Mouse (Mus musculus): Measurements from ENCODE around the gene Nemp2. TPM values are rescaled to one million over a fixed set of nuclear protein-coding genes. Genes with fewer than 3 reads are reported as not detected.

Nemp2 gene
- total and polyA plus RNA-seq, 3 experiments: 2.8 to 4.6 TPM; not detected in 1

GRCm38 (mm10) chr1:52620442-52620841 is 10.1 kb upstream of the Nemp2 start:
- Histone ChIP-seq H3K9me3 (replicated peaks; ENCODE audit: insufficient read depth, low read length) (no peaks in the 10 kb centered on the region), H3K36me3 (ENCODE audit: control insufficient read depth in 1 of 2, insufficient read depth in 2 of 2, low read length in 2 of 2) (peaks cover 0 to 10% of the 10 kb centered on the region in 2 experiments; a peak in 2 of 4 replicates), H3K79me2 (ENCODE audit: control insufficient read depth, insufficient read depth, low read length, poor library complexity) (no peaks in the 10 kb centered on the region), H3K4me1 (ENCODE audit: control insufficient read depth in 1 of 2, insufficient read depth in 2 of 2, low read length in 2 of 2) (peaks cover 5 to 8% of the 10 kb centered on the region in 2 experiments), H3K27ac (ENCODE audit: control insufficient read depth, low read depth, low read length) (no peak overlapping the region), H3K9ac (ENCODE audit: control insufficient read depth, low read depth, low read length, poor library complexity, severe bottlenecking) (no peak overlapping the region), H3K4me3 (ENCODE audit: control insufficient read depth in 1 of 2, insufficient read depth in 1 of 2, low read depth in 2 of 2, low read length in 2 of 2) (no peak overlapping the region), H3K27me3 (ENCODE audit: control insufficient read depth in 1 of 2, insufficient read depth in 2 of 2, low read length in 2 of 2) (no peaks in the 10 kb centered on the region)
- no peak for DNase-seq (ENCODE audit: low read depth, low spot score)
- TF ChIP-seq USF2 (IDR thresholded peaks at IDR 0.05; ENCODE audit: borderline replicate concordance in 1 of 2, insufficient read depth in 1 of 2, low read depth in 1 of 2, low read length in 2 of 2): 0 out of 4 replicates have a peak, but pooled peaks of 1 of the 2 experiments have one; percentile 47
- TF ChIP-seq USF1 (IDR thresholded peaks at IDR 0.05; ENCODE audit: low read depth, low read length): peak; percentile 83
- no peak for TF ChIP-seq EP300 (IDR thresholded peaks at IDR 0.05; ENCODE audit: low read depth in 1 of 2, low read length in 2 of 2)

GRCm38 (mm10) chr1:52630937-52631299 is 415 bp downstream of the Nemp2 start:
- DNase-seq (ENCODE audit: low read depth, low spot score): peak; percentile 80
- Histone ChIP-seq H3K36me3 (ENCODE audit: control insufficient read depth in 1 of 2, insufficient read depth in 2 of 2, low read length in 2 of 2) (peaks cover 0 to 7% of the 10 kb centered on the region in 2 experiments; a peak in 2 of 4 replicates), H3K27ac (ENCODE audit: control insufficient read depth, low read depth, low read length) (peak overlapping the region; percentile 49), H3K9ac (ENCODE audit: control insufficient read depth, low read depth, low read length, poor library complexity, severe bottlenecking) (peak overlapping the region; percentile 87), H3K4me1 (ENCODE audit: control insufficient read depth in 1 of 2, insufficient read depth in 2 of 2, low read length in 2 of 2) (no peaks in the 10 kb centered on the region), H3K79me2 (ENCODE audit: control insufficient read depth, insufficient read depth, low read length, poor library complexity) (peaks cover 4% of the 10 kb centered on the region; the same call in 1 of the 2 replicates), H3K4me3 (ENCODE audit: control insufficient read depth in 1 of 2, insufficient read depth in 1 of 2, low read depth in 2 of 2, low read length in 2 of 2) (peak overlapping the region; percentile 94 to 95), H3K27me3 (ENCODE audit: control insufficient read depth in 1 of 2, insufficient read depth in 2 of 2, low read length in 2 of 2) (no peaks in the 10 kb centered on the region), H3K9me3 (replicated peaks; ENCODE audit: insufficient read depth, low read length) (no peaks in the 10 kb centered on the region)
- no peak; a peak in 1 of 4 replicates for TF ChIP-seq POLR2A (IDR thresholded peaks at IDR 0.05; ENCODE audit: control insufficient read depth in 1 of 2, insufficient read depth in 1 of 2, low read depth in 1 of 2, low read length in 2 of 2, poor library complexity in 1 of 2)
- TF ChIP-seq TBP (IDR thresholded peaks at IDR 0.05; ENCODE audit: low read depth, low read length): 0 out of 2 replicates have a peak, but pooled peaks have one; percentile 22
- TF ChIP-seq TCF12 (IDR thresholded peaks at IDR 0.05; ENCODE audit: low read depth, low read length): no peak
- no peak for TF ChIP-seq MYC (IDR thresholded peaks at IDR 0.05; ENCODE audit: low read depth, low read length)
- 0 out of 2 replicates have a peak, but pooled peaks have one; percentile 10 for TF ChIP-seq SIN3A (IDR thresholded peaks at IDR 0.05; ENCODE audit: low read length)

- TF ChIP-seq CTCF (IDR thresholded peaks at IDR 0.05 in 2 of 3, conservative IDR thresholded peaks at IDR 0.05 in 1 of 3; ENCODE audit: control insufficient read depth in 1 of 3, insufficient read depth in 1 of 3, low read depth in 2 of 3, low read length in 3 of 3, poor library complexity in 1 of 3, severe bottlenecking in 1 of 3) (peak in 2 of 3 experiments; percentile 31 to 40; a peak in 3 of 6 replicates), RAD21 (IDR thresholded peaks at IDR 0.05; ENCODE audit: low read depth, low read length) (peak; percentile 33), SMC3 (IDR thresholded peaks at IDR 0.05; ENCODE audit: low read depth, low read length) (peak; percentile 39), POLR2A (IDR thresholded peaks at IDR 0.05; ENCODE audit: control insufficient read depth in 1 of 2, insufficient read depth in 1 of 2, low read depth in 1 of 2, low read length in 2 of 2, poor library complexity in 1 of 2) (no peak)
- Histone ChIP-seq H3K27ac (ENCODE audit: control insufficient read depth, low read depth, low read length) (no peak overlapping the region), H3K9me3 (replicated peaks; ENCODE audit: insufficient read depth, low read length) (no peaks in the 10 kb centered on the region), H3K27me3 (ENCODE audit: control insufficient read depth in 1 of 2, insufficient read depth in 2 of 2, low read length in 2 of 2) (no peaks in the 10 kb centered on the region), H3K79me2 (ENCODE audit: control insufficient read depth, insufficient read depth, low read length, poor library complexity) (peaks cover 4% of the 10 kb centered on the region; the same call in 1 of the 2 replicates), H3K4me1 (ENCODE audit: control insufficient read depth in 1 of 2, insufficient read depth in 2 of 2, low read length in 2 of 2) (no peaks in the 10 kb centered on the region), H3K4me3 (ENCODE audit: control insufficient read depth in 1 of 2, insufficient read depth in 1 of 2, low read depth in 2 of 2, low read length in 2 of 2) (no peak overlapping the region), H3K9ac (ENCODE audit: control insufficient read depth, low read depth, low read length, poor library complexity, severe bottlenecking) (no peak overlapping the region), H3K36me3 (ENCODE audit: control insufficient read depth in 1 of 2, insufficient read depth in 2 of 2, low read length in 2 of 2) (peaks cover 0 to 7% of the 10 kb centered on the region in 2 experiments; a peak in 2 of 4 replicates)
- DNase-seq (ENCODE audit: low read depth, low spot score): peak; percentile 42
These were observed 1.1 kb downstream of the Nemp2 start for GRCm38 (mm10) chr1:52631570-52631969.

All from MEL (cell line).